Mouse (Mus musculus): ENCODE measurements around the gene Foxp2. TPM values are rescaled to one million over a fixed set of nuclear protein-coding genes. Genes with fewer than 3 reads are reported as not detected.

The Foxp2 gene
- total RNA-seq (2012; rRNA removed): not detected in 2 replicates
- not detected in 2 replicates for total RNA-seq (2014; rRNA removed)
- polyA plus RNA-seq (2012; ENCODE audit: insufficient read length, low read depth): 0.35 TPM in 1 of 2 replicates, not detected in the other

- dilution Hi-C loops (cut with MboI; ENCODE audit: extremely low pct_ligation_motif_present, extremely low pct_unique_long_range_greater_than_20kb, low sequenced_read_pairs) (no loop called here), in situ Hi-C loops (cut with MboI; ENCODE audit: low pct_ligation_motif_present, low pct_unique_long_range_greater_than_20kb, low sequenced_read_pairs) (no loop called here)
- Histone ChIP-seq H3K27me3 (replicated peaks) (no peaks in the 10 kb centered on the region), H3K4me3 (replicated peaks in 1 of 3; ENCODE audit: low read depth in 2 of 3, low read length in 2 of 3, poor library complexity in 1 of 3) (peak within 1 kb of the TSS in 1 of 3 experiments; percentile 40), H3K79me2 (replicated peaks; ENCODE audit: control insufficient read depth, extremely low read depth, insufficient read depth, poor library complexity, severe bottlenecking) (no peaks in the 10 kb centered on the region), H3K9ac (ENCODE audit: insufficient read depth, low read depth) (no peak within 1 kb of the TSS), H3K4me2 (ENCODE audit: insufficient read depth, low read depth, poor library complexity, severe bottlenecking) (peak within 1 kb of the TSS; percentile 54), H3K36me3 (replicated peaks in 1 of 2; ENCODE audit: control insufficient read depth in 1 of 2, insufficient read depth in 1 of 2, low read length in 1 of 2) (no peaks in the 10 kb centered on the region), H3K27ac (ENCODE audit: insufficient read depth, low read depth) (no peak within 1 kb of the TSS), H3K4me1 (ENCODE audit: control insufficient read depth in 1 of 2, insufficient read depth in 2 of 2) (peaks cover 2 to 15% of the 10 kb centered on the region in 2 experiments; a peak in 3 of 4 replicates), H3K9me3 (replicated peaks; ENCODE audit: low read length) (peaks cover 21% of the 10 kb centered on the region)
- no peak for DNase-seq (ENCODE audit: extremely low read depth)
- TF ChIP-seq KAT2A (IDR thresholded peaks at IDR 0.05; ENCODE audit: insufficient replicate concordance, low read length) (no peak), UBTF (IDR thresholded peaks at IDR 0.05; ENCODE audit: low read depth, low read length) (no peak), RAD21 (IDR thresholded peaks at IDR 0.05; ENCODE audit: low read depth, low read length) (no peak), GABPA (IDR thresholded peaks at IDR 0.05; ENCODE audit: insufficient replicate concordance, low read depth, low read length) (no peak), BHLHE40 (IDR thresholded peaks at IDR 0.05; ENCODE audit: low read depth, low read length) (no peak), CTCF (conservative IDR thresholded peaks at IDR 0.05 in 1 of 2, IDR thresholded peaks at IDR 0.05 in 1 of 2; ENCODE audit: low read depth in 2 of 2, low read length in 2 of 2) (no peak), MEF2A (IDR thresholded peaks at IDR 0.05; ENCODE audit: borderline replicate concordance, low read depth, low read length) (no peak), POLR2AphosphoS2 (IDR thresholded peaks at IDR 0.05; ENCODE audit: low read depth, low read length) (no peak), MYC (IDR thresholded peaks at IDR 0.05; ENCODE audit: low read depth, low read length) (no peak), RCOR1 (conservative IDR thresholded peaks at IDR 0.05; ENCODE audit: low read depth, low read length) (no peak), USF2 (conservative IDR thresholded peaks at IDR 0.05; ENCODE audit: low read depth, low read length) (no peak), HCFC1 (IDR thresholded peaks at IDR 0.05; ENCODE audit: low read depth, low read length) (no peak)
Measured at GRCm38 (mm10) chr6:14901183-14901970, at the start of gene Foxp2. Gene Foxp2, plus strand, starts transcription at chr6:14901349.

GRCm38 (mm10) chr6:14885199-14885598 is 15.9 kb upstream of the Foxp2 start:
- in situ Hi-C loops (cut with MboI; ENCODE audit: low pct_ligation_motif_present, low pct_unique_long_range_greater_than_20kb, low sequenced_read_pairs): no loop called here
- TF ChIP-seq ZC3H11A (IDR thresholded peaks at IDR 0.05; ENCODE audit: low read depth, low read length) (no peak), NELFE (IDR thresholded peaks at IDR 0.05; ENCODE audit: low read depth, low read length) (no peak), HCFC1 (IDR thresholded peaks at IDR 0.05; ENCODE audit: low read depth, low read length) (no peak), MYC (IDR thresholded peaks at IDR 0.05; ENCODE audit: low read depth, low read length) (no peak), NRF1 (IDR thresholded peaks at IDR 0.05; ENCODE audit: low read depth, low read length) (no peak), JUND (conservative IDR thresholded peaks at IDR 0.05; ENCODE audit: low read depth, low read length) (no peak), GABPA (IDR thresholded peaks at IDR 0.05; ENCODE audit: insufficient replicate concordance, low read depth, low read length) (no peak), POLR2AphosphoS2 (IDR thresholded peaks at IDR 0.05; ENCODE audit: low read depth, low read length) (no peak), E2F4 (IDR thresholded peaks at IDR 0.05; ENCODE audit: insufficient replicate concordance, low read depth, low read length) (no peak)
- H3K27me3 ChIP-seq (replicated peaks): no peaks in the 10 kb centered on the region
- H3K9ac ChIP-seq (ENCODE audit: insufficient read depth, low read depth): no peak overlapping the region
- H3K36me3 ChIP-seq (replicated peaks in 1 of 2; ENCODE audit: control insufficient read depth in 1 of 2, insufficient read depth in 1 of 2, low read length in 1 of 2): no peaks in the 10 kb centered on the region
- no peaks in the 10 kb centered on the region for H3K79me2 ChIP-seq (replicated peaks; ENCODE audit: control insufficient read depth, extremely low read depth, insufficient read depth, poor library complexity, severe bottlenecking)
- peaks cover 0 to under 1% of the 10 kb centered on the region in 2 experiments; a peak in 1 of 4 replicates for H3K4me1 ChIP-seq (ENCODE audit: control insufficient read depth in 1 of 2, insufficient read depth in 2 of 2)
- H3K9me3 ChIP-seq (replicated peaks; ENCODE audit: low read length): no peaks in the 10 kb centered on the region
- no peak overlapping the region for H3K4me2 ChIP-seq (ENCODE audit: insufficient read depth, low read depth, poor library complexity, severe bottlenecking)
- no peak overlapping the region for H3K27ac ChIP-seq (ENCODE audit: insufficient read depth, low read depth)
- H3K4me3 ChIP-seq (replicated peaks in 1 of 3; ENCODE audit: low read depth in 2 of 3, low read length in 2 of 3, poor library complexity in 1 of 3): no peak overlapping the region
- dilution Hi-C loops (cut with MboI; ENCODE audit: extremely low pct_ligation_motif_present, extremely low pct_unique_long_range_greater_than_20kb, low sequenced_read_pairs): no loop called here
- no peak for DNase-seq (ENCODE audit: extremely low read depth)

Data from CH12.LX (cell line).